Mouse (Mus musculus) brain, embryonic 14.5 days (tissue): ENCODE data around the gene Mtnr1a.

ENCODE experiments used
- CTCF ChIP-seq: fragments of 200-500 bp; IDR thresholded peaks from 2 replicates; pipeline ENCODE4 v1.5.1; 2012; ENCODE audit warnings: inconsistent platforms, mild to moderate bottlenecking, moderate library complexity, borderline replicate concordance; ENCODE audit not compliant: insufficient read depth, insufficient read length; ENCODE audit errors: extremely low read depth
- POLR2A ChIP-seq: fragments of 200-500 bp; IDR thresholded peaks from 2 replicates; pipeline ENCODE4 v1.6.1; 2012; ENCODE audit warnings: mild to moderate bottlenecking, inconsistent platforms, borderline replicate concordance; ENCODE audit not compliant: poor library complexity, insufficient read depth, insufficient read length, severe bottlenecking; ENCODE audit errors: extremely low read depth

- no peak for TF ChIP-seq CTCF
- TF ChIP-seq POLR2A = no peak
These were observed 24.7 kb downstream of the Mtnr1a start for GRCm38 (mm10) chr8:45093599-45093998.
